Mouse (Mus musculus) forebrain, embryonic 10.5 days (tissue): Measurements from ENCODE around the gene Kcnd3. TPM values are rescaled to one million over a fixed set of nuclear protein-coding genes. Genes with fewer than 3 reads are reported as not detected.

Source experiments
- DNase-seq: peaks from one replicate; pipeline ENCODE4 v3.0.0-alpha.2; 2017; ENCODE audit warnings: low spot score; ENCODE audit errors: extremely low spot score
- H3K27ac ChIP-seq: fragments of 300-500 bp; sonication (generic); 2 replicates; pipeline ENCODE4 v1.5.1; 2016; ENCODE audit warnings: mild to moderate bottlenecking
- H3K27me3 ChIP-seq: fragments of 300-500 bp; sonication (generic); 2 replicates; pipeline ENCODE4 v1.6.1; 2016; ENCODE audit warnings: mild to moderate bottlenecking; ENCODE audit not compliant: poor library complexity, severe bottlenecking
- H3K36me3 ChIP-seq: fragments of 300-500 bp; sonication (generic); replicated peaks from 2 replicates; pipeline ENCODE4 v1.6.1; 2016; ENCODE audit warnings: mild to moderate bottlenecking, moderate library complexity
- H3K4me1 ChIP-seq: fragments of 300-500 bp; sonication (generic); 2 replicates; pipeline ENCODE4 v1.6.1; 2016
- H3K4me3 ChIP-seq: fragments of 300-500 bp; sonication (generic); 2 replicates; pipeline ENCODE4 v1.5.1; 2016; ENCODE audit warnings: mild to moderate bottlenecking, moderate library complexity
- H3K9me3 ChIP-seq: fragments of 300-500 bp; sonication (generic); 2 replicates; pipeline ENCODE4 v1.6.1; 2016; ENCODE audit warnings: mild to moderate bottlenecking, moderate library complexity
- WGBS: fragments of 180-500 bp; shearing (Covaris S2); methylation state at CpG from one replicate; pipeline ENCODE4 v1.1.7; 2016; 5-methylcytosine and 5-hydroxymethylcytosine counted together
- polyA plus RNA-seq: library from polyadenylated mRNA; unstranded; fragments of >200 nt; fragmentation: Nextera tagmentation; extraction: Ambion mirVana; gene quantifications from 2 replicates; pipeline ENCODE4 v1.2.1, GENCODE M21; 2016

The Kcnd3 gene
- polyA plus RNA-seq, 1 experiment from 2014 or later: 0.31 TPM

DNA sequence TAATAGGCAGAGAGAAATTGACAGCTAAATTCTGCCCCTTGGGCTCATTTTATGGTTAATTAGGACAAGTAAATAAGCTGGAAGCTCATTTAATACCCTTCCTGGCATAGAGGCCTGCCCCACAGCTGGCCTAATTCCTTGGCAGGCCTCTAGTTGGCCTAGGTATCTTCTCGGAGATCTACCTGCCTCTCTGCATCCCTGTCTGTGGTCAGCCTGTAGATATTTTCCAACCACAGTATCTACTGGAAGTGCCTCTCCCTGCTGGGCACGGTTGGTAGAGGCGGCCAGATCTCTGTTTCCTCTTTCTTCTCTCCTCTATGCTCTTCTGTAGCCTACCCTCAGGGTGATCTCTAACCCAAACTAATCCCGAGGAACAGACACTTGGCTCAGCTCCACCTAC, 267.8 kb downstream of the Kcnd3 start:
- Histone ChIP-seq H3K27me3 (no peaks in the 10 kb centered on the region), H3K36me3 (no peaks in the 10 kb centered on the region), H3K4me1 (peaks cover 37% of the 10 kb centered on the region), H3K27ac (no peak overlapping the region), H3K4me3 (no peak overlapping the region), H3K9me3 (no peaks in the 10 kb centered on the region)
- WGBS: 85% methylated on average over 4 of the region's 4 CpGs
- DNase-seq: no peak

DNA sequence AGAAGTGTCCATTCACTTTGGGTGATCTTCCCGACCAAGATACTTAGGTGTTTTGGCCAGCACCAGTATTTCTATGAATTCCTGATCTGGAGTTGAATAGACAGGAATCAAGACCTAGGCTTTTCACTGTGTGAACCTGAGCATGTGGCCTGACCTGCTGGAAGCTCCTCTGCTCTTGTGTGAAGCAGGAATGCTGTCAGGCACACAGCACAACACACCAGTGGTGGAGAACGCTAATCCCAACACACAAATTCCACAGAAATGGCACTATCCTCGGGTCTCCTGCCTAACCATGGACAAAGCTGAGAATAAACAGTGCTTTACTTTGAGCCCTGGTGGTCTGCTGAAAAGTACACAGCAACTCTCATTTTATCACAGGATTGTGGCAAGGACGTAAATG, 268.4 kb downstream of the Kcnd3 start:
- H3K27ac ChIP-seq: no peak overlapping the region
- no peak overlapping the region for H3K4me3 ChIP-seq
- peaks cover 34% of the 10 kb centered on the region for H3K4me1 ChIP-seq
- no peaks in the 10 kb centered on the region for H3K27me3 ChIP-seq
- H3K36me3 ChIP-seq: no peaks in the 10 kb centered on the region
- H3K9me3 ChIP-seq: no peaks in the 10 kb centered on the region
- WGBS: 78% methylated on average over 4 of the region's 4 CpGs
- DNase-seq: no peak

DNA sequence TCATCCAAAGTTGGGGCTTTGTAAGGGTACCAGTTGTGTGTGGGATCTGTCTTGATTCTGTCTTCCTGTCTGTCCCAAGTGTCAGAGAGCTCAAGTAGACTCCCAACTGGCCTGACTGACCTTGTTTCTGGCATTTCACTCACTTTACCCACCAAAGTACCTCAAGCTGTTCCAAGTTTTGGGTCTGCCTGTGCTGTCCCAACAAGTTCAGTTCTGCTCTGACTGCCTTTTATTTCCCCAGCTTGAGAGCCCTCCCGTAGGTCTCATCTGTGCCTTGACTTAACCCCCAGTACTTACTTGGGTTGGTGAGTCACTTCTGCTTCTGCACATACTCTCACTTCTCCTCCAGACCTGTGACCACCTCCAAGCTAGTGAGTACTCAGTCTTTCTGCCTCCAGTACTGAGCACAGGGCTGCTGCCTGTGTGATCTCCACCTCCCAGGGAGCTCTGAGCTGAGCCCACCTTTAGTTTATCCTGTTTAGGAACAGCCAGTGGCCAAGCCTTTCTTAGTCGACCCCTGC, 269.6 kb downstream of the Kcnd3 start:
- 74% methylated on average over 2 of the region's 2 CpGs for WGBS
- Histone ChIP-seq H3K27me3 (no peaks in the 10 kb centered on the region), H3K4me3 (no peak overlapping the region), H3K36me3 (no peaks in the 10 kb centered on the region), H3K27ac (no peak overlapping the region), H3K4me1 (peaks cover 26% of the 10 kb centered on the region), H3K9me3 (no peaks in the 10 kb centered on the region)
- no peak for DNase-seq

DNA sequence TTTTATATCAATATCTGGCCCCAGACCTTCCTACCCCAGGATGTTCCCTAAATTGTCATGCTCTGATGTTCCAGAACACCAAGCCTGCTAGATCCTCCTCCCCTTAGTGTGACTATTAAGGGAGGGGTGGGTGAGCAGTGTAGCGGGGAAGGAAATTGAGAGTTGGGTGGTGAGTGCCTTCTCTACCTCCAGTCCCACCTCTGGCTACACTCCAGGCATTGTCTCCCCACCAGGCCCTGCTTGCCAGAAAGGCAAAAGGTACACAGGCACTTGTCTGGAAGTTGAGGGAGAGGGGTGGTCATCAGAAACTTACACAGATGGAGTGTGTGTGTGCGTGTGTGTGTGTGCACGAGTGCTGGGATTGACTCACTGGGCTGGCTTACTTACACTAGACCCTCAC, 270.4 kb downstream of the Kcnd3 start:
- peaks cover 2% of the 10 kb centered on the region; the same call in 1 of the 2 replicates for H3K36me3 ChIP-seq
- H3K4me1 ChIP-seq: peaks cover 21% of the 10 kb centered on the region
- no peaks in the 10 kb centered on the region for H3K27me3 ChIP-seq
- H3K9me3 ChIP-seq: no peaks in the 10 kb centered on the region
- H3K4me3 ChIP-seq: no peak overlapping the region
- no peak overlapping the region for H3K27ac ChIP-seq
- DNase-seq: no peak
- 84% methylated on average over 3 of the region's 3 CpGs for WGBS

Other genes starting within 250 kb of the Kcnd3 start
- 51.3 and 54.1 TPM in 2 replicates for gene Ddx20, start 235.2 kb downstream of the Kcnd3 start, polyA plus RNA-seq